Mouse (Mus musculus) midbrain, postnatal 0 days (tissue): Measurements from ENCODE around the gene Fblim1. TPM values are rescaled to one million over a fixed set of nuclear protein-coding genes. Genes with fewer than 3 reads are reported as not detected.
"Not testable (repeated sequence)": the region's sequence is repeated elsewhere in the genome, so short reads cannot be mapped to it uniquely, and the experiment has no call there.

Source experiments
- ATAC-seq: fragments of 200-750 bp; cut with Nextera tagmentation; 2 replicates; pipeline ENCODE4 v1.8.0; 2017; ENCODE audit warnings: moderate number of reproducible peaks, mild to moderate bottlenecking, moderate TSS enrichment, moderate library complexity; ENCODE audit not compliant: low FRiP score
- DNase-seq: peaks from one replicate; pipeline ENCODE4 v3.0.0-alpha.2; 2015; ENCODE audit warnings: low spot score
- H3K27ac ChIP-seq: fragments of 300-500 bp; sonication (generic); 2 replicates; pipeline ENCODE4 v1.5.1; 2014; ENCODE audit warnings: low read depth, mild to moderate bottlenecking, low read length, mixed read lengths
- H3K27me3 ChIP-seq: fragments of 300-500 bp; sonication (generic); 2 replicates; pipeline ENCODE4 v1.6.1; 2014; ENCODE audit warnings: low read length, control low read depth, mixed read lengths; ENCODE audit not compliant: insufficient read depth
- H3K36me3 ChIP-seq: fragments of 300-500 bp; sonication (generic); 2 replicates; pipeline ENCODE4 v1.6.1; 2014; ENCODE audit warnings: low read length, control low read depth, mixed read lengths; ENCODE audit not compliant: insufficient read depth
- H3K4me1 ChIP-seq: fragments of 300-500 bp; sonication (generic); 2 replicates; pipeline ENCODE4 v1.6.1; 2014; ENCODE audit warnings: mild to moderate bottlenecking, control low read depth, antibody characterized with exemption, low read length, mixed read lengths; ENCODE audit not compliant: insufficient read depth
- H3K4me2 ChIP-seq: fragments of 300-500 bp; sonication (generic); 2 replicates; pipeline ENCODE4 v1.6.1; 2014; ENCODE audit warnings: low read depth, mild to moderate bottlenecking, low read length, mixed read lengths; ENCODE audit not compliant: poor library complexity, severe bottlenecking
- H3K4me3 ChIP-seq: fragments of 300-500 bp; sonication (generic); 2 replicates; pipeline ENCODE4 v1.5.1; 2014; ENCODE audit warnings: low read depth, mild to moderate bottlenecking, low read length, moderate library complexity
- H3K9ac ChIP-seq: fragments of 300-500 bp; sonication (generic); replicated peaks from 2 replicates; pipeline ENCODE4 v1.6.1; 2014; ENCODE audit warnings: mild to moderate bottlenecking, low read length, moderate library complexity, mixed read lengths; ENCODE audit not compliant: poor library complexity, severe bottlenecking
- H3K9me3 ChIP-seq: fragments of 300-500 bp; sonication (generic); 2 replicates; pipeline ENCODE4 v1.6.1; 2016; ENCODE audit warnings: low read length, control low read depth
- CTCF ChIP-seq: IDR thresholded peaks from 2 replicates; pipeline ENCODE4 v1.5.1; 2016; ENCODE audit warnings: antibody characterized with exemption, mild to moderate bottlenecking
- WGBS: fragments of 180-500 bp; shearing (Covaris S2); extraction: QIAGEN DNeasy Blood & Tissue Kit; methylation state at CpG from one replicate; pipeline ENCODE4 v1.1.7; 2014; 5-methylcytosine and 5-hydroxymethylcytosine counted together
- polyA plus RNA-seq: library from polyadenylated mRNA; unstranded; fragments of >200 nt; fragmentation: Nextera tagmentation; extraction: Ambion mirVana; gene quantifications from 2 replicates; pipeline ENCODE4 v1.2.1, GENCODE M21; 2015
- total RNA-seq: library from RNA; depleted of rRNA; stranded (reverse); fragments of >200 nt; gene quantifications from 2 replicates; pipeline ENCODE4 v1.2.3, GENCODE M21; 2014

The Fblim1 gene
- total and polyA plus RNA-seq, 2 experiments from 2014 or later, result 24.1 to 26.2 TPM

DNA sequence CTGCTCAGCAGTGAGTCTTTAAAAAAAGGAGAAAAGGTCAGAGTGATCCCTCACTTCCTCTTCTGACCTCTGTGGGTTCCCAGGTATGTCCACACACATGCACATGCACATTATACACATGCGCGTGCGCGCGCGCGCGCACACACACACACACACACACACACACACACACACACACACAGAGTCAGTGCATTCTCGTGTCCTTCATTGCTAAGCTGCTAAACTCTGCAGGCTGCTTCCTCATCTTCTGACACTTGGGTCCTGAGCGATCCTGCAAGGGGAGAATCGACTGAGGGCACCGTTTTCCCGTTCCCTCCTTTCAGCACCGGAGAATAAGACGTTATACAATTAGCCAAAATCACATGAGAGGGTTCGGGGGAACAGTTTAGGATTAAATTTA lies 47.2 kb downstream of the Fblim1 start:
- H3K4me2 ChIP-seq, result peak overlapping the region; percentile 71
- TF ChIP-seq CTCF, result no peak
- no peaks in the 10 kb centered on the region for H3K4me1 ChIP-seq
- DNase-seq, result peak; percentile 40
- peak overlapping the region; percentile 42 for H3K9ac ChIP-seq
- peak overlapping the region; percentile 93 for H3K27ac ChIP-seq
- H3K27me3 ChIP-seq, result no peaks in the 10 kb centered on the region
- no peaks in the 10 kb centered on the region for H3K9me3 ChIP-seq
- H3K36me3 ChIP-seq, result no peaks in the 10 kb centered on the region
- 18% methylated on average over 16 of the region's 16 CpGs for WGBS
- H3K4me3 ChIP-seq, result peak overlapping the region; percentile 35
- no peak for ATAC-seq

DNA sequence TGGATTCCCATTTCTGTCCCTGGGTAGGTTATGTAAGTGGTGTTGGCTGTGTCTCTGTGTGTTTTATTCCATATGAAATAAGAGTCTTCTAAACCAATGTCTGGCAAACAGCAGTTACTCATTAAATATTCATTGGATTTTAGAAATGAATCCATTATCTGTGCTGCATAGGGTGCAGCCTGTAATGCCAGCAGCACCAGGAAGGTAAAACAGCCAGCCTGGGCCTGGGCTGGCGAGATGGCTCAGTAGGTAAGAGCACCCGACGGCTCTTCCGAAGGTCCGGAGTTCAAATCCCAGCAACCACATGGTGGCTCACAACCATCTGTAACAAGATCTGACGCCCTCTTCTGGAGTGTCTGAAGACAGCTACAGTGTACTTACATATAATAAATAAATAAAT lies 49.7 kb downstream of the Fblim1 start:
- H3K27me3 ChIP-seq, result not testable (repeated sequence)

GRCm38 (mm10) chr4:141554255-141554865 lies 51.5 kb downstream of the Fblim1 start:
- H3K36me3 ChIP-seq, H3K27ac ChIP-seq, H3K9me3 ChIP-seq, H3K4me3 ChIP-seq, H3K4me2 ChIP-seq, ATAC-seq, H3K9ac ChIP-seq, H3K27me3 ChIP-seq, DNase-seq, H3K4me1 ChIP-seq: not testable (repeated sequence)
- 96% methylated on average over 7 of the region's 9 CpGs for WGBS

More for the DNA sequence above, 49.7 kb downstream of the Fblim1 start:
- DNase-seq, ATAC-seq, H3K27ac ChIP-seq, H3K36me3 ChIP-seq, H3K4me3 ChIP-seq, H3K9ac ChIP-seq, H3K9me3 ChIP-seq, H3K4me1 ChIP-seq, H3K4me2 ChIP-seq: not testable (repeated sequence)
- WGBS, result 73% methylated on average over 5 of the region's 6 CpGs

- no peak for DNase-seq
- H3K36me3 ChIP-seq, result no peaks in the 10 kb centered on the region
- H3K4me2 ChIP-seq, result no peak overlapping the region
- ATAC-seq, result no peak
- no peak for TF ChIP-seq CTCF
- no peaks in the 10 kb centered on the region for H3K27me3 ChIP-seq
- no peak overlapping the region for H3K4me3 ChIP-seq
- H3K27ac ChIP-seq, result no peak overlapping the region
- no peak overlapping the region for H3K9ac ChIP-seq
- 48% methylated on average over 2 of the region's 2 CpGs for WGBS
- H3K4me1 ChIP-seq, result no peaks in the 10 kb centered on the region
- H3K9me3 ChIP-seq, result no peaks in the 10 kb centered on the region
These were observed 53.4 kb downstream of the Fblim1 start for GRCm38 (mm10) chr4:141552484-141552883.

DNA sequence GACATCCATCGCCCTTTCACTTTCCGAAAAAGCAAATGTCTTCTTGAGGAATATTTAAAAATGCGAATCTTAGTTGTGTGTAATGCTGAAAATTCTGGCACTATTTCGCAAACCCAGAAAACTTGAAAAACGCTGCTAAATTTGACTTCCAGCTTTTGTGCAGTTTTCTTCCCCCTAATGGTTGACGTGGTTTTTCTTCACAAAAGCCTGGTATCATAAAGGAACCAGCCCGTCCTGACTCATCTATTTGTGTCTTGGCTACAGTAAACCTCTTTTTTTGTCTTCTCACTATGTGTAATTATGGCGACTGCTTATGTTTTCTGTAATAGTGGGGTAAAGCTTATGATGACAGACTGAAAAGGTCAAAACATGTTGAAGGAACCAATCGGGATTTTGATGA lies 58.6 kb downstream of the Fblim1 start:
- Histone ChIP-seq H3K27me3 (no peaks in the 10 kb centered on the region), H3K9ac (peak overlapping the region; percentile 77), H3K4me3 (peak overlapping the region; percentile 48), H3K9me3 (no peaks in the 10 kb centered on the region), H3K4me1 (no peaks in the 10 kb centered on the region), H3K27ac (peak overlapping the region; percentile 98), H3K4me2 (peak overlapping the region; percentile 52), H3K36me3 (no peaks in the 10 kb centered on the region)
- peak; percentile 21 for DNase-seq
- ATAC-seq, result no peak
- TF ChIP-seq CTCF, result no peak
- 16% methylated on average over 9 of the region's 9 CpGs for WGBS

DNA sequence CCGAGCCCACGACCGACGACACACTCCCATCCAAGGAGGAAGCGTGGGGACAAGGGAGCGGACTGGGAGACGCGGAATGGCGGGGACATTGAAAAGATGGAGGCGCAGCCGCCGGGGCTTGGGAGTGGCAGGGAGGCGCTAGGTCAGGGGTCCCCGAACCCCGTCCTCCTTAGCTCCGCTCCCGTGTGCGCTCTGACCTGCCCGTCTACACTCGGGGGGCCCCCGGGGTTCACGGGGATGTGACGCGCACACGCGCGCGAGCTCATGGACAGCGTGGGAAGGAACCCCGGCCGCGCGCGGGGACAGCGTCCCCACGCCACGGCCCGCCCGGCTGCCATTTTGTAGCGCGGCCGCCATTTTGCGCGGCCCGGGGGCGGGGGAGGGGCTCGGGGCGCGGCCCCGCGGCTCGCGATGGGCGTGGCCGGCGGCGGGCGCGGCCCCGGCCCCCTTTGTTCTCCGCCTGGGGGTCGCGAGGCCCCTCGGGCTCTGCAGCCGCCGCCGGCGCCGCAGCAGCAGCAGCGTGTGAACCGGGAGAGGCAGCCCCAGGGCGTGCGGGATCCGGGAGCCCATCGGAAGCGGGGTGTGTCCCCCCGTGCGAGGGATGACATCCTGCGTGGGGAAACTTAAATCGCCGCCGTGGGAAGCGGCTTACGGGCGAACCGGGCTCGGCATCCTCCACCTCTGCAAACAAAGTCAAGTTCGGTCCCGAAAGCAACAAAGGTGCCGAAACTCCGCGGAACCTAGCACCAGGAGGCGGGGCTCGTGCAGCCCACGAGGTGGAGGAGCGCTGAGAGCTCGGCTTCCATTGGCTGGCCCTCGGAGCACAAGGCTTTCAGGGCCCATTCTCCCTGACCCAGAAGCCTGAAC lies 59.3 kb downstream of the Fblim1 start:
- TF ChIP-seq CTCF, result no peak
- Histone ChIP-seq H3K4me3 (peak overlapping the region; percentile 48), H3K27ac (peak overlapping the region; percentile 98), H3K4me1 (no peaks in the 10 kb centered on the region), H3K9me3 (no peaks in the 10 kb centered on the region), H3K27me3 (no peaks in the 10 kb centered on the region), H3K9ac (peak overlapping the region; percentile 77), H3K36me3 (no peaks in the 10 kb centered on the region), H3K4me2 (peak overlapping the region; percentile 52)
- peak; percentile 88 for ATAC-seq
- under 1% methylated on average over 78 of the region's 98 CpGs for WGBS
- peak; percentile 94 for DNase-seq
